Mouse (Mus musculus): Measurements from ENCODE around the gene Agtpbp1. TPM values are rescaled to one million over a fixed set of nuclear protein-coding genes. Genes with fewer than 3 reads are reported as not detected.

Gene Agtpbp1
- total RNA-seq, 4 experiments from 2014 or later, result 331 to 365 (median 343) TPM

GRCm38 (mm10) chr13:59580954-59581353 is 4.1 kb downstream of the Agtpbp1 start:
- no peak for DNase-seq (ENCODE audit: low spot score in 2 of 2)

- peak; percentile 67 to 75 for DNase-seq (ENCODE audit: low spot score in 2 of 2)
Measured at GRCm38 (mm10) chr13:59572549-59572948, 12.5 kb downstream of the Agtpbp1 start.

GRCm38 (mm10) chr13:59571107-59571506 is 13.9 kb downstream of the Agtpbp1 start:
- no peak for DNase-seq (ENCODE audit: low spot score in 2 of 2)

GRCm38 (mm10) chr13:59565945-59566520 is 19.0 kb downstream of the Agtpbp1 start:
- no peak for DNase-seq (ENCODE audit: low spot score in 2 of 2)

- no peak for DNase-seq (ENCODE audit: low spot score in 2 of 2)
Measured at GRCm38 (mm10) chr13:59564923-59565322, 20.1 kb downstream of the Agtpbp1 start.

- no peak for DNase-seq (ENCODE audit: low spot score in 2 of 2)
Measured at GRCm38 (mm10) chr13:59564505-59564904, 20.5 kb downstream of the Agtpbp1 start.

GRCm38 (mm10) chr13:59562471-59562870 is 22.6 kb downstream of the Agtpbp1 start:
- no peak for DNase-seq (ENCODE audit: low spot score in 2 of 2)

- DNase-seq (ENCODE audit: low spot score in 2 of 2), result no peak
Measured at GRCm38 (mm10) chr13:59558776-59559175, 26.3 kb downstream of the Agtpbp1 start.

GRCm38 (mm10) chr13:59557185-59557985 is 27.6 kb downstream of the Agtpbp1 start:
- peak; percentile 71 to 83 for DNase-seq (ENCODE audit: low spot score in 2 of 2)

- DNase-seq (ENCODE audit: low spot score in 2 of 2), result peak; percentile 34 to 38
Measured at GRCm38 (mm10) chr13:59556670-59557069, 28.4 kb downstream of the Agtpbp1 start.

GRCm38 (mm10) chr13:59555613-59556192 is 29.3 kb downstream of the Agtpbp1 start:
- no peak for DNase-seq (ENCODE audit: low spot score in 2 of 2)

- DNase-seq (ENCODE audit: low spot score in 2 of 2), result no peak
Measured at GRCm38 (mm10) chr13:59554772-59555505, 30.1 kb downstream of the Agtpbp1 start.

- no peak for DNase-seq (ENCODE audit: low spot score in 2 of 2)
Measured at GRCm38 (mm10) chr13:59552751-59553150, 32.3 kb downstream of the Agtpbp1 start.

- DNase-seq (ENCODE audit: low spot score in 2 of 2), result no peak
Measured at GRCm38 (mm10) chr13:59552286-59552685, 32.7 kb downstream of the Agtpbp1 start.

GRCm38 (mm10) chr13:59549318-59549798 is 35.7 kb downstream of the Agtpbp1 start:
- no peak for DNase-seq (ENCODE audit: low spot score in 2 of 2)

GRCm38 (mm10) chr13:59547716-59548115 is 37.3 kb downstream of the Agtpbp1 start:
- DNase-seq (ENCODE audit: low spot score in 2 of 2), result no peak

GRCm38 (mm10) chr13:59547091-59547490 is 37.9 kb downstream of the Agtpbp1 start:
- no peak for DNase-seq (ENCODE audit: low spot score in 2 of 2)

- DNase-seq (ENCODE audit: low spot score in 2 of 2), result no peak
Measured at GRCm38 (mm10) chr13:59542411-59542810, 42.6 kb downstream of the Agtpbp1 start.

GRCm38 (mm10) chr13:59540030-59540429 is 45.0 kb downstream of the Agtpbp1 start:
- DNase-seq (ENCODE audit: low spot score in 2 of 2), result no peak

- DNase-seq (ENCODE audit: low spot score in 2 of 2), result no peak
Measured at GRCm38 (mm10) chr13:59538661-59539060, 46.4 kb downstream of the Agtpbp1 start.

GRCm38 (mm10) chr13:59536631-59537030 is 48.4 kb downstream of the Agtpbp1 start:
- DNase-seq (ENCODE audit: low spot score in 2 of 2), result no peak

- DNase-seq (ENCODE audit: low spot score in 2 of 2), result no peak
Measured at GRCm38 (mm10) chr13:59535746-59536145, 49.3 kb downstream of the Agtpbp1 start.

Measured in layer of hippocampus, adult 8-10 months (tissue).